Mouse (Mus musculus): ENCODE results near the gene Cmya5. TPM values are rescaled to one million over a fixed set of nuclear protein-coding genes. Genes with fewer than 3 reads are reported as not detected.
"Not testable (repeated sequence)": the region's sequence is repeated elsewhere in the genome, so short reads cannot be mapped to it uniquely, and the experiment has no call there.

Gene Cmya5
- polyA plus RNA-seq, 1 experiment from 2014 or later: 3.9 TPM

DNA sequence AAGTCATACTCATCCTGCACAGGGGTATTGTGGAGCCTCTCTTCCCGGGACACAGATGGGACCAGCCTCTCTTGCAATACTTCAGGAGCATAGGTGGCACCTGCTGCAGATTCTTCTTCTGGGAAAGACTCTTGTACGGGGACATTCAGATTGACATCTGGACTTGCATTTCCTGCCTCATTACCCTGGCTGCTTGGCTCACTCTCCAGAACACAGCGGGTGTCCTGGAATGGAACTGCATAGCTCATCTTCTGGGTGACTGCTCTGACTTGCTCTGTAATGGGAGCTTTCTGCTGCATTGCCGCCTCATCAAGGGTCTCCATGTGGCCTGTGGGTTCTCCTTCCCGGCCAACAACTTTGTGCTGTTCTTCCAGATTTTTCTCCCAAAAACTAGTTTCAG is 55.0 kb downstream of the Cmya5 start:
- Histone ChIP-seq H3K9me3 (replicated peaks) (no peaks in the 10 kb centered on the region), H3K27me3 (replicated peaks) (no peaks in the 10 kb centered on the region), H3K4me3 (no peak overlapping the region), H3K4me2 (no peak overlapping the region), H3K9ac (no peak overlapping the region), H3K4me1 (replicated peaks) (peaks cover 7% of the 10 kb centered on the region), H3K36me3 (peaks cover 2% of the 10 kb centered on the region; the same call in 1 of the 2 replicates), H3K27ac (ENCODE audit: poor library complexity, severe bottlenecking) (no peak overlapping the region)
- WGBS: 79% methylated on average over 5 of the region's 5 CpGs
- no peak for ATAC-seq (ENCODE audit: insufficient number of reproducible peaks, low FRiP score)

DNA sequence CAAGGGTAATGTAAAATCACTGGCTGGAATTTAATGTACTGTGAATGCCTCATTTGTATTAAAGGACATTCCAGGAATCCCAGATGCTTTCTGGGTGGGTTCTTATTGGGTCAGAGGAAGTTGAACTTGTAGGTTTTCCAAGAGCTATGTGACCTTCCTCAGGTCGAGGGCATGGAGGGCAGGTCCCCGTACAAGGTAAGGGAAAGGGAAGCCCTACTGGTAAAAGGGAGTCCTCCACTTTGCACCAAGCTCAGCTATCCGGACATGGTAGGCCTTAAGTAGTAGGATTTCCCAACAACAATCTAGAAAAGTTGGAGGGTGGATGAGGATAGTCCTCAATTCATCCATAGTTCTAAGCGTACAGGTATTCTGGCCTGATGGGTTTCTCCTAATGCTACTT is 58.8 kb downstream of the Cmya5 start:
- Histone ChIP-seq H3K4me1 (replicated peaks) (no peaks in the 10 kb centered on the region), H3K4me3 (no peak overlapping the region), H3K9ac (no peak overlapping the region), H3K9me3 (replicated peaks) (no peaks in the 10 kb centered on the region), H3K4me2 (no peak overlapping the region), H3K27ac (ENCODE audit: poor library complexity, severe bottlenecking) (no peak overlapping the region), H3K36me3 (peaks cover 7% of the 10 kb centered on the region; the same call in 1 of the 2 replicates), H3K27me3 (replicated peaks) (no peaks in the 10 kb centered on the region)
- WGBS: 82% methylated on average over 4 of the region's 4 CpGs
- no peak for ATAC-seq (ENCODE audit: insufficient number of reproducible peaks, low FRiP score)

DNA sequence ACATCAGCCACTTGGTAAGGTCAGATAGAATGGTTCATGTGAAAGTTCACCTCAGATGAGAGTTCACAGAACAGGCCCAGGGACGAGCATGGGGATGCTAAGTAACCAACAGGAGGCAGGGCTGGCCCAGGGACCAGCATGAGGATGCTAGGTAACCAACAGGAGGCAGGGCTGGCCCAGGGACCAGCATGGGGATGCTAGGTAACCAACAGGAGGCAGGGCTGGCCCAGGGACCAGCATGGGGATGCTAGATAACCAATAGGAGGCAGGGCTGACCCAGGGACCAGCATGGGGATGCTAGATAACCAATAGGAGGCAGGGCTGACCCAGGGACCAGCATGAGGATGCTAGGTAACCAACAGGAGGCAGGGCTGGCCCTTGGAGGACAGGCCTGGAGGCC is 62.2 kb downstream of the Cmya5 start:
- not testable (repeated sequence) for ATAC-seq (ENCODE audit: insufficient number of reproducible peaks, low FRiP score); H3K9ac ChIP-seq; H3K4me2 ChIP-seq; H3K27me3 ChIP-seq (replicated peaks); H3K27ac ChIP-seq (ENCODE audit: poor library complexity, severe bottlenecking); H3K4me3 ChIP-seq; H3K4me1 ChIP-seq (replicated peaks); H3K9me3 ChIP-seq (replicated peaks)
- 62% methylated on average over 1 of the region's 1 CpGs for WGBS
- peaks cover 11% of the 10 kb centered on the region; the same call in 1 of the 2 replicates for H3K36me3 ChIP-seq

DNA sequence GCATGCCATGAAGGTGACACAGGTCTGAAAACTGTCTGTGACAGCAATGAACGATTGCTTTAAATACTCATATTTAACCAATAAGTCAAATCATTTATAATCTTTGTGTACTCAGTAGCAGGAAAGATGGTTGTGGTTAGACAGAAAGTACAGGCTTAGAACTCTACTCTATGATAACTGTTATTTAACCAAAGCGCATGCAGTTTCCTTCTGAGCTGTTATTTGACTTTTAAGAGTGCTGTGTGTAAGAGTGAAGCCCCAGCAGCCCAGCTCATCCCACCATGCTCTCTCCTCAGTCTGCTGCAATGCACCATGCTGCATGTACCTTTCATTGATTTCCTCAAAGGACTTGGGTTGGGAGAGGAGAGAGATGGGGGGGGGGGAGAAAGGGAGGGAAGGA is 63.7 kb downstream of the Cmya5 start:
- Histone ChIP-seq H3K36me3 (peaks cover 17% of the 10 kb centered on the region; the same call in 1 of the 2 replicates), H3K4me2 (no peak overlapping the region), H3K4me3 (no peak overlapping the region), H3K9me3 (replicated peaks) (peaks cover 6% of the 10 kb centered on the region), H3K9ac (no peak overlapping the region), H3K27me3 (replicated peaks) (no peaks in the 10 kb centered on the region), H3K27ac (ENCODE audit: poor library complexity, severe bottlenecking) (no peak overlapping the region), H3K4me1 (replicated peaks) (no peaks in the 10 kb centered on the region)
- ATAC-seq (ENCODE audit: insufficient number of reproducible peaks, low FRiP score): no peak
- 82% methylated on average over 2 of the region's 2 CpGs for WGBS

DNA sequence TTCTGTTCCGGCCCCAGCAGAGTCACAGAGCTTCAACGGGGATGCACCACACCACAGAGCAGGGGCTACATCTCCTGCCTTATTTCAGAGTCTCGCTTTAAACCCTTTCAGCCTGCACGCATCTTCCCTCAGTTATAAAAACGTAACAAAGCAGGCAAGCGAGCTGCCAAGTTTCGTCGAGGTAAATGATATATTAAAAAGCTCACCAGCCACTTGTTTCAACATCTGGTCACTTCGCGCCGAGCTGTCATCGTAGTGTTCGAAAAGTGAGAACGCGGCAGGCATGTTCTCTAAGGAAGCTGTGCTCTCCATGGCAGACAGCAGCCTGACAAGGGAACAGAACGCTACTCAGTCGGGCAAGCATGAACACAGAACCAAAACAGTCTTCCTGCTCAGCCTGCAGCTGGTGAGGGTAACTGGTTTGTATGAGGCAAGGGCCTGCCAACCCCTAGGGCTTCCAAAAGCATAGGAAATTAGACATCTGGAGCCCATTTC is 70.3 kb downstream of the Cmya5 start:
- Histone ChIP-seq H3K4me2 (no peak overlapping the region), H3K4me3 (no peak overlapping the region), H3K27ac (ENCODE audit: poor library complexity, severe bottlenecking) (no peak overlapping the region), H3K9me3 (replicated peaks) (peaks cover 6% of the 10 kb centered on the region), H3K36me3 (peaks cover 13% of the 10 kb centered on the region; the same call in 1 of the 2 replicates), H3K27me3 (replicated peaks) (no peaks in the 10 kb centered on the region), H3K4me1 (replicated peaks) (peaks cover 10% of the 10 kb centered on the region; the same call in 1 of the 2 replicates), H3K9ac (no peak overlapping the region)
- 58% methylated on average over 17 of the region's 17 CpGs for WGBS
- ATAC-seq (ENCODE audit: insufficient number of reproducible peaks, low FRiP score): no peak

DNA sequence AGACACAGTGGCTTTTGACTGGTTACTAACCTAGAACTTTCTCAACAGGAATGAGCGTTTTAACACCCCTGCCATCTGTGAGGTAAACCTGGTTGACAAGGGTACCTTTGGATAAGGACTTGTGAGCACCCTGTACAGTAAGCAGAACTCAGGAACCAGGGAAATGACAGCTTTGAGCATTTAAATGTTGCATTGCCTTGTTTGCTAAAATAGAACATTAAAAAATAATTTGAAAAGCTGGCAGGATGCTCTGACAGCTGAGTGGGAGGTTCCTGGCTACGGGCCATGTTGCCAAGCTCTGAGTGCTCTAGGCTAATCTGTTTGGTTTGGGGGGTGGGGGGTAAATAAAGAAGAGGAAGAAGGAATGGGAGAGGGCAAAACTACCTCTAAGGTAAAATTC is 70.9 kb downstream of the Cmya5 start:
- Histone ChIP-seq H3K4me3 (no peak overlapping the region), H3K4me2 (no peak overlapping the region), H3K27me3 (replicated peaks) (no peaks in the 10 kb centered on the region), H3K9me3 (replicated peaks) (peaks cover 6% of the 10 kb centered on the region), H3K4me1 (replicated peaks) (peaks cover 10% of the 10 kb centered on the region; the same call in 1 of the 2 replicates), H3K9ac (no peak overlapping the region), H3K36me3 (peaks cover 13% of the 10 kb centered on the region; the same call in 1 of the 2 replicates), H3K27ac (ENCODE audit: poor library complexity, severe bottlenecking) (no peak overlapping the region)
- ATAC-seq (ENCODE audit: insufficient number of reproducible peaks, low FRiP score): no peak
- WGBS: 51% methylated on average over 2 of the region's 2 CpGs

DNA sequence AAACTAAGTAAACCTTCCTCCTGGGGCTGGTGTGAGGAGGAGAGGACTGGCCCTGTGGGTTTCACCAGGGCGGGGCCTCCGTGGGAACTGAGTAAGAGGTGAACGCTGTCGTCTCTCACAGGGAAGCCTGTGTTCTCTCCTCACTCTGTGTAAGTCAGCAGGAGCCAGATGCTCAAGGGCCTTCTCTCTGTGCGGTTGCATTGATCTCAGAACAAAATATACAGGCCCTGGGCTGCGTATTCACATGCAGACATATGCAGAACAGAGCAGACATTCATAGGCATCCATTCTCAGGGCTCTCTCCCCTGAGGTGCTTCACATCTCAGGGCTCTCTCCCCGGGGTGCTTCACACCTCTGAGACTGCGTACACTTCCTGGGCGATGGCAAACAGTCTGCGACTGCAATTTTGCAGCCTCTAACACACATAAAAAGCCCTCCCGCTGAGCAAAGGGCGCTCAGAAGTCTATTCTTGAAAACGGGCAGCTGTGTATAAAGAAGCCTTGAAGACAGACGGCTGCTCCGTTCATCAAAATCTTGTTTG is 71.6 kb downstream of the Cmya5 start:
- H3K4me2 ChIP-seq: no peak overlapping the region
- no peak overlapping the region for H3K9ac ChIP-seq
- H3K27ac ChIP-seq (ENCODE audit: poor library complexity, severe bottlenecking): no peak overlapping the region
- H3K36me3 ChIP-seq: peaks cover 12% of the 10 kb centered on the region; the same call in 1 of the 2 replicates
- ATAC-seq (ENCODE audit: insufficient number of reproducible peaks, low FRiP score): no peak
- 32% methylated on average over 15 of the region's 15 CpGs for WGBS
- H3K27me3 ChIP-seq (replicated peaks): no peaks in the 10 kb centered on the region
- no peak overlapping the region for H3K4me3 ChIP-seq
- H3K4me1 ChIP-seq (replicated peaks): peaks cover 10% of the 10 kb centered on the region; the same call in 1 of the 2 replicates
- H3K9me3 ChIP-seq (replicated peaks): peaks cover 6% of the 10 kb centered on the region

DNA sequence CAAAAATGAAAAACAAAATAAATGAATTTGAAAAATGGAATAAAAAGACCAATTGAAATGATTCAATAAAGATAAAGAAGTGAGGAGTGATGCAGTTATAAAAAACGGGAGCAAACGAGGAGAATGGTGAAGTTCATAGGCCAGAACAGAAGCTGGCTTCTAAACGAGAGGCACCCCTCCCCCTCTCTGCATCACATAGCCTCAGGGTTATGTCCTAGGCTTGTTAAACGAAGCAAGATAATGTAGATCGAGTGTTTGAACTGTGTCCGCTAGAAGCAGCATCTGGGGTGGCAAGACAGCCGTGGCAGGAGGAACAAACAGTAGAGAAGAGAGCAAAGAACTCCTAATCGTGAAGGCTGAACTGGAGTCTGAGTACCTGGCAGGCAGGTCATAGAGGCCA is 74.1 kb downstream of the Cmya5 start:
- H3K9ac ChIP-seq: no peak overlapping the region
- no peaks in the 10 kb centered on the region for H3K9me3 ChIP-seq (replicated peaks)
- no peak overlapping the region for H3K4me2 ChIP-seq
- WGBS: 53% methylated on average over 8 of the region's 8 CpGs
- H3K4me3 ChIP-seq: no peak overlapping the region
- H3K36me3 ChIP-seq: peaks cover 5% of the 10 kb centered on the region; the same call in 1 of the 2 replicates
- H3K27ac ChIP-seq (ENCODE audit: poor library complexity, severe bottlenecking): no peak overlapping the region
- no peaks in the 10 kb centered on the region for H3K27me3 ChIP-seq (replicated peaks)
- H3K4me1 ChIP-seq (replicated peaks): peaks cover 10% of the 10 kb centered on the region; the same call in 1 of the 2 replicates
- ATAC-seq (ENCODE audit: insufficient number of reproducible peaks, low FRiP score): no peak

DNA sequence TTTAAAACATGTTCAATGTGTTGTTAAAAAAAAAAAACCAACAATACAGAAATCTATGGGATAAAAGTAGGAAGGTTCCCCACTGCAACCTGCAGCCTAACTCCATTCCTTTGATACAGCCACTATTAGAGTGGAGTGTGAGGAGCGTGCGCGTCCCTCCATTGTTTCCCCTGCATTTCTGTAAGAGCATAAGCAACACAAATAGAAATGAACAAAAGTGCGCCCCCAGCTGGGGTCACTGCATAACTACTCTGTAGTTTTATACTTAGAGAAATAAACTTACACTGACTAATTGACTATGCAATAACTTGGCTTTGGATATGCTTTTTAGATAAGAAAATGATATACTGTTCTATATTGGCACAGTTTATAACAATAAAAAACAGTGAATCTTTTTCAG is 75.0 kb downstream of the Cmya5 start:
- Histone ChIP-seq H3K9me3 (replicated peaks) (no peaks in the 10 kb centered on the region), H3K27me3 (replicated peaks) (no peaks in the 10 kb centered on the region), H3K9ac (no peak overlapping the region), H3K4me2 (no peak overlapping the region), H3K27ac (ENCODE audit: poor library complexity, severe bottlenecking) (no peak overlapping the region), H3K36me3 (peaks cover 5% of the 10 kb centered on the region; the same call in 1 of the 2 replicates), H3K4me3 (no peak overlapping the region), H3K4me1 (replicated peaks) (peaks cover 10% of the 10 kb centered on the region; the same call in 1 of the 2 replicates)
- ATAC-seq (ENCODE audit: insufficient number of reproducible peaks, low FRiP score): no peak
- WGBS: 60% methylated on average over 4 of the region's 4 CpGs

DNA sequence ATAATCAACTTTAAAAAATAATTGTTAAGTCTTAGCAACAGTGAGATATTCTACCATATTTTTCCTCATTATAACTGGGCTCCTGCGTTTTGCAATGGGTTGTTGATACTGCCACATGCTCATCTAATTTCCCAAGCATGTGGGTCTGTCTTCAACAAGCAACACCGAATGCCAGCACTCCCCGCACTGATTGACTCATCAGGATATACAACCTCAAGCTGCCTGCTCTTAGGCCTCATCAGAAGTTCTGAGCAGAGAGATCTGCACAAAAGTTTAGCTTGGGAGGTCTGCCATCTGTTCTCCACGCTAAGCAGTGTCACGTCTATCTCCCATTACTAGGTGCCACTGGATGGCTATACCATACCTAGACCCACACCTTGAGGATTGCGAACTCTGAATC is 76.2 kb downstream of the Cmya5 start:
- no peak overlapping the region for H3K4me2 ChIP-seq
- peaks cover 7% of the 10 kb centered on the region for H3K4me1 ChIP-seq (replicated peaks)
- no peak overlapping the region for H3K9ac ChIP-seq
- no peak for ATAC-seq (ENCODE audit: insufficient number of reproducible peaks, low FRiP score)
- H3K4me3 ChIP-seq: no peak overlapping the region
- no peaks in the 10 kb centered on the region for H3K27me3 ChIP-seq (replicated peaks)
- H3K9me3 ChIP-seq (replicated peaks): no peaks in the 10 kb centered on the region
- WGBS: 85% methylated on average over 6 of the region's 6 CpGs
- H3K27ac ChIP-seq (ENCODE audit: poor library complexity, severe bottlenecking): no peak overlapping the region
- peaks cover 5% of the 10 kb centered on the region; the same call in 1 of the 2 replicates for H3K36me3 ChIP-seq

DNA sequence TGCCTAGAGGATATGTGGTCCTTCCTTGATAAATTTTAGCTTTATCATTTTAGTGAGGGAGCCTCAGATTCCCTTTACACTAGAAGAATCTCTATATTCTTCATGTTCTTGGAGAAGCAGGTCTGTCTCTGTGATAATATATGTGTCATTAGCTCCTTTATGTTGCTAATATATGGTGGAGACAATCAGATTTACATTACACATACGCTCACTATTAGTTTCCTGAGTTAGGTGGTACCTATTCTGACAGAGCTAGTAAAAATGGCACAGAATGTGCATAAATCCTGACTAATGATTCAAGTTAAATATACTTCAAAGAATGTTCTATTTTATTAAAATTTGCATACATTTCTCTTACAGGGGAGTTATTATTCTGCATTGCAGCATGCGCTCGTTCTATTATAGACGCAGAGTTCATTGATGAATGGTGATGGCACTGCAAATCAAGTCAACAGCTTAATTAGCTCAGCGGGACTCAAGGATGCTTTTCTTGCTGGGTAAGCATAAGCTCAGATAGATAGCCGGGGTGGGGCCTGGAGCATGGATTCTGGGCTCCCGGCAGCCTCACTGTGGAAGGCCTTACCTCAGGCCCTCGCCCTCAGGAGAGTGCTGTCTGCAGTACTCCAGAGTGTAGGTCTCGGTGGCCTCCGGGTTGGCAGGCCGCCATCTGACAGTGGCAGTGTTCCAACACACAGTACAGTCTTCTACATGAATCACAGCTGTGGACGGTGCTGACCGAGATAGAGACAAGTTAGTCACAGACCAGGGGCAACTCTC is 81.5 kb downstream of the Cmya5 start:
- no peaks in the 10 kb centered on the region for H3K9me3 ChIP-seq (replicated peaks)
- H3K27ac ChIP-seq (ENCODE audit: poor library complexity, severe bottlenecking): no peak overlapping the region
- 62% methylated on average over 13 of the region's 13 CpGs for WGBS

More for the DNA sequence above, 81.5 kb downstream of the Cmya5 start:
- Histone ChIP-seq H3K27me3 (replicated peaks) (no peaks in the 10 kb centered on the region), H3K4me2 (no peak overlapping the region), H3K36me3 (peaks cover 5% of the 10 kb centered on the region; the same call in 1 of the 2 replicates), H3K4me3 (no peak overlapping the region), H3K4me1 (replicated peaks) (peaks cover 5% of the 10 kb centered on the region), H3K9ac (no peak overlapping the region)
- ATAC-seq (ENCODE audit: insufficient number of reproducible peaks, low FRiP score): 0 out of 2 replicates have a peak, but pooled peaks have one; percentile 48
